Mouse (Mus musculus): ENCODE results near the gene Ctsh.

- no peak for TF ChIP-seq CTCF (conservative IDR thresholded peaks at IDR 0.05; ENCODE audit: low read length)
- no peak for TF ChIP-seq NANOG (IDR thresholded peaks at IDR 0.05; ENCODE audit: borderline replicate concordance, low read length)
Observed at GRCm38 (mm10) chr9:90020866-90021265, 33.1 kb upstream of the Ctsh start.
